Mouse (Mus musculus): ENCODE data around the gene Flot1. TPM values are rescaled to one million over a fixed set of nuclear protein-coding genes. Genes with fewer than 3 reads are reported as not detected.

Gene Flot1
- total and polyA plus RNA-seq, 3 experiments: 38.1 to 64.1 TPM; not detected in 1

DNA sequence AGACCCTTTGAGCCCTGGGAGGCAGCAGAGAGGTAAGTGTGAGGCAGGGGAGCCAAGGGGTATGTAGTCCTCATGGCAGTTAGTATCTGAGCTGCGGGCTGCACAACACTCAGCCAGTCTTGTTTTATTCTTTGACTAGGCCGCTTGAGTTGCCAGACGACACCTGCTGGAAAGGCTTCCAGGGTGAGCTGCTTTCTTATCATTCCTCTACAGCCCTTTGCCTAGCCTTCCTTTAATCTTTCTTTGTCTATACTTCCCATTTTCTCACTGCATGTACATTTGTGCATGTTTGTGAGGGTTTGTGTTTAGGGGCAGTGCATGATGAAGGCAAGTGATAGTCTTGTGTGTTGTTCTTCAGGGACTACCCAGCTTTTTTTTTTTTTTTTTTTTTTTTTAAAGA is 27.9 kb downstream of the Flot1 start:
- DNase-seq (ENCODE audit: low read depth, low spot score): peak; percentile 94
- no peaks in the 10 kb centered on the region for H3K9me3 ChIP-seq (replicated peaks; ENCODE audit: insufficient read depth, low read length)
- H3K9ac ChIP-seq (ENCODE audit: control insufficient read depth, low read depth, low read length, poor library complexity, severe bottlenecking): peak overlapping the region; percentile 60
- no peaks in the 10 kb centered on the region for H3K27me3 ChIP-seq (ENCODE audit: control insufficient read depth in 1 of 2, insufficient read depth in 2 of 2, low read length in 2 of 2)
- peaks cover 24 to 33% of the 10 kb centered on the region in 2 experiments for H3K36me3 ChIP-seq (ENCODE audit: control insufficient read depth in 1 of 2, insufficient read depth in 2 of 2, low read length in 2 of 2)
- H3K79me2 ChIP-seq (ENCODE audit: control insufficient read depth, insufficient read depth, low read length, poor library complexity): no peaks in the 10 kb centered on the region
- H3K27ac ChIP-seq (ENCODE audit: control insufficient read depth, low read depth, low read length): peak overlapping the region; percentile 99
- peaks cover 27 to 30% of the 10 kb centered on the region in 2 experiments for H3K4me1 ChIP-seq (ENCODE audit: control insufficient read depth in 1 of 2, insufficient read depth in 2 of 2, low read length in 2 of 2)
- H3K4me3 ChIP-seq (ENCODE audit: control insufficient read depth in 1 of 2, insufficient read depth in 1 of 2, low read depth in 2 of 2, low read length in 2 of 2): no peak overlapping the region
- no peak for TF ChIP-seq JUND (IDR thresholded peaks at IDR 0.05; ENCODE audit: low read depth, low read length)
- TF ChIP-seq ELF1 (IDR thresholded peaks at IDR 0.05; ENCODE audit: low read depth, low read length): 0 out of 2 replicates have a peak, but pooled peaks have one; percentile 43
- TF ChIP-seq USF1 (IDR thresholded peaks at IDR 0.05; ENCODE audit: low read depth, low read length): no peak
- no peak for TF ChIP-seq MAZ (IDR thresholded peaks at IDR 0.05; ENCODE audit: low read depth, low read length)
- peak; percentile 54 for TF ChIP-seq HCFC1 (IDR thresholded peaks at IDR 0.05; ENCODE audit: low read depth, low read length)
- TF ChIP-seq NELFE (IDR thresholded peaks at IDR 0.05; ENCODE audit: low read depth, low read length): no peak
- TF ChIP-seq SMC3 (IDR thresholded peaks at IDR 0.05; ENCODE audit: low read depth, low read length): peak; percentile 30; the same call in 1 of the 2 replicates
- no peak for TF ChIP-seq POLR2AphosphoS5 (IDR thresholded peaks at IDR 0.05; ENCODE audit: borderline replicate concordance, low read depth, low read length)
- peak; percentile 90 for TF ChIP-seq RCOR1 (IDR thresholded peaks at IDR 0.05; ENCODE audit: low read depth, low read length)
- TF ChIP-seq TBP (IDR thresholded peaks at IDR 0.05; ENCODE audit: low read depth, low read length): no peak; the same call in none of the 2 replicates
- TF ChIP-seq POLR2AphosphoS2 (IDR thresholded peaks at IDR 0.05; ENCODE audit: low read length): 0 out of 2 replicates have a peak, but pooled peaks have one; percentile 30
- no peak; the same call in 1 of the 2 replicates for TF ChIP-seq ZC3H11A (IDR thresholded peaks at IDR 0.05; ENCODE audit: low read depth, low read length)
- peak; percentile 12; the same call in 1 of the 2 replicates for TF ChIP-seq CHD2 (IDR thresholded peaks at IDR 0.05; ENCODE audit: low read length)
- peak; percentile 99 for TF ChIP-seq TAL1 (IDR thresholded peaks at IDR 0.05; ENCODE audit: low read length)
- peak; percentile 3; the same call in 1 of the 2 replicates for TF ChIP-seq NRF1 (IDR thresholded peaks at IDR 0.05; ENCODE audit: insufficient read depth, low read depth, low read length, poor library complexity, severe bottlenecking)
- peak; percentile 24; the same call in 1 of the 2 replicates for TF ChIP-seq UBTF (IDR thresholded peaks at IDR 0.05; ENCODE audit: borderline replicate concordance, insufficient read depth, low read depth, low read length)
- peak; percentile 98 for TF ChIP-seq TCF12 (IDR thresholded peaks at IDR 0.05; ENCODE audit: low read depth, low read length)
- TF ChIP-seq MEF2A (IDR thresholded peaks at IDR 0.05; ENCODE audit: extremely low read depth, insufficient replicate concordance, low read depth, low read length, poor library complexity, severe bottlenecking): no peak
- no peak for TF ChIP-seq ZNF384 (IDR thresholded peaks at IDR 0.05; ENCODE audit: low read depth, low read length)
- TF ChIP-seq SIN3A (IDR thresholded peaks at IDR 0.05; ENCODE audit: low read length): peak; percentile 88
- peak in 1 of 3 experiments; percentile 31; a peak in 2 of 6 replicates for TF ChIP-seq CTCF (IDR thresholded peaks at IDR 0.05 in 2 of 3, conservative IDR thresholded peaks at IDR 0.05 in 1 of 3; ENCODE audit: control insufficient read depth in 1 of 3, insufficient read depth in 1 of 3, low read depth in 2 of 3, low read length in 3 of 3, poor library complexity in 1 of 3, severe bottlenecking in 1 of 3)
- TF ChIP-seq GATA1 (IDR thresholded peaks at IDR 0.05; ENCODE audit: low read depth, low read length): peak; percentile 95
- peak; percentile 51 for TF ChIP-seq MXI1 (IDR thresholded peaks at IDR 0.05; ENCODE audit: low read depth, low read length)
- peak; percentile 88 for TF ChIP-seq ETS1 (IDR thresholded peaks at IDR 0.05; ENCODE audit: low read depth, low read length)
- peak; percentile 63; the same call in 1 of the 2 replicates for TF ChIP-seq BHLHE40 (IDR thresholded peaks at IDR 0.05; ENCODE audit: borderline replicate concordance, low read depth, low read length)
- TF ChIP-seq E2F4 (IDR thresholded peaks at IDR 0.05; ENCODE audit: borderline replicate concordance, low read depth, low read length): no peak
- 0 out of 2 replicates have a peak, but pooled peaks have one; percentile 27 for TF ChIP-seq ZMIZ1 (IDR thresholded peaks at IDR 0.05; ENCODE audit: low read depth, low read length)
- TF ChIP-seq POLR2A (IDR thresholded peaks at IDR 0.05; ENCODE audit: control insufficient read depth in 1 of 2, insufficient read depth in 1 of 2, low read depth in 1 of 2, low read length in 2 of 2, poor library complexity in 1 of 2): peak in 1 of 2 experiments; percentile 37; a peak in 1 of 4 replicates
- TF ChIP-seq USF2 (IDR thresholded peaks at IDR 0.05; ENCODE audit: borderline replicate concordance in 1 of 2, insufficient read depth in 1 of 2, low read depth in 1 of 2, low read length in 2 of 2): no peak
- TF ChIP-seq EP300 (IDR thresholded peaks at IDR 0.05; ENCODE audit: low read depth in 1 of 2, low read length in 2 of 2): peak; percentile 94 to 98
- TF ChIP-seq MYB (IDR thresholded peaks at IDR 0.05; ENCODE audit: low read depth, low read length): no peak
- TF ChIP-seq ZKSCAN1 (IDR thresholded peaks at IDR 0.05; ENCODE audit: low read depth, low read length): no peak
- TF ChIP-seq GABPA (IDR thresholded peaks at IDR 0.05; ENCODE audit: low read depth, low read length): no peak
- peak; percentile 49; the same call in 1 of the 2 replicates for TF ChIP-seq MAX (IDR thresholded peaks at IDR 0.05; ENCODE audit: low read length)
- TF ChIP-seq MAFK (IDR thresholded peaks at IDR 0.05; ENCODE audit: borderline replicate concordance, low read depth, low read length): 0 out of 2 replicates have a peak, but pooled peaks have one; percentile 13
- peak; percentile 4 for TF ChIP-seq RAD21 (IDR thresholded peaks at IDR 0.05; ENCODE audit: low read depth, low read length)
